Mouse (Mus musculus) stomach, postnatal 0 days (tissue): ENCODE measurements around the gene Adss. TPM values are rescaled to one million over a fixed set of nuclear protein-coding genes. Genes with fewer than 3 reads are reported as not detected.
"Not testable (repeated sequence)": the region's sequence is repeated elsewhere in the genome, so short reads cannot be mapped to it uniquely, and the experiment has no call there.

ENCODE experiments used
- ATAC-seq: fragments of 200-750 bp; cut with Nextera tagmentation; 2 replicates; pipeline ENCODE4 v1.8.0; 2017; ENCODE audit not compliant: low FRiP score, low TSS enrichment
- DNase-seq: peaks from one replicate; pipeline ENCODE4 v3.0.0-alpha.2; 2016; ENCODE audit warnings: low spot score
- H3K27ac ChIP-seq: fragments of 300-500 bp; sonication (generic); replicated peaks from 2 replicates; pipeline ENCODE4 v1.5.1; 2014; ENCODE audit warnings: mild to moderate bottlenecking, control low read depth
- H3K27me3 ChIP-seq: fragments of 300-500 bp; sonication (generic); 2 replicates; pipeline ENCODE4 v1.6.1; 2014; ENCODE audit warnings: low read length; ENCODE audit not compliant: control insufficient read depth, insufficient read depth
- H3K36me3 ChIP-seq: fragments of 300-500 bp; sonication (generic); 2 replicates; pipeline ENCODE4 v1.6.1; 2014; ENCODE audit warnings: low read length, mixed read lengths; ENCODE audit not compliant: control insufficient read depth, insufficient read depth
- H3K4me1 ChIP-seq: fragments of 300-500 bp; sonication (generic); replicated peaks from 2 replicates; pipeline ENCODE4 v1.6.1; 2014; ENCODE audit warnings: antibody characterized with exemption; ENCODE audit not compliant: control insufficient read depth, insufficient read depth
- H3K4me2 ChIP-seq: fragments of 300-500 bp; sonication (generic); replicated peaks from 2 replicates; pipeline ENCODE4 v1.6.1; 2014; ENCODE audit warnings: low read depth, mild to moderate bottlenecking, control low read depth, moderate library complexity
- H3K4me3 ChIP-seq: fragments of 300-500 bp; sonication (generic); 2 replicates; pipeline ENCODE4 v1.5.1; 2014; ENCODE audit warnings: low read depth, low read length, control low read depth
- H3K9ac ChIP-seq: fragments of 300-500 bp; sonication (generic); 2 replicates; pipeline ENCODE4 v1.6.1; 2014; ENCODE audit warnings: mild to moderate bottlenecking, low read length, control low read depth, mixed read lengths
- H3K9me3 ChIP-seq: fragments of 300-500 bp; sonication (generic); 2 replicates; pipeline ENCODE4 v1.6.1; 2016; ENCODE audit warnings: low read length; ENCODE audit not compliant: control insufficient read depth
- CTCF ChIP-seq: IDR thresholded peaks from 2 replicates; pipeline ENCODE4 v1.5.1; 2016; ENCODE audit warnings: antibody characterized with exemption, low read depth, mild to moderate bottlenecking, moderate library complexity
- EP300 ChIP-seq: optimal IDR thresholded peaks from 2 replicates; pipeline ENCODE3; 2016; ENCODE audit warnings: antibody characterized with exemption
- WGBS: fragments of 180-500 bp; shearing (Covaris S2); extraction: QIAGEN DNeasy Blood & Tissue Kit; methylation state at CpG from one replicate; pipeline ENCODE4 v1.1.7; 2014; 5-methylcytosine and 5-hydroxymethylcytosine counted together
- polyA plus RNA-seq: library from polyadenylated mRNA; unstranded; fragments of >200 nt; fragmentation: Nextera tagmentation; extraction: Ambion mirVana; gene quantifications from 2 replicates; pipeline ENCODE4 v1.2.1, GENCODE M21; 2015

Gene Adss
- polyA plus RNA-seq, result 32.0 and 32.4 TPM in 2 replicates

DNA sequence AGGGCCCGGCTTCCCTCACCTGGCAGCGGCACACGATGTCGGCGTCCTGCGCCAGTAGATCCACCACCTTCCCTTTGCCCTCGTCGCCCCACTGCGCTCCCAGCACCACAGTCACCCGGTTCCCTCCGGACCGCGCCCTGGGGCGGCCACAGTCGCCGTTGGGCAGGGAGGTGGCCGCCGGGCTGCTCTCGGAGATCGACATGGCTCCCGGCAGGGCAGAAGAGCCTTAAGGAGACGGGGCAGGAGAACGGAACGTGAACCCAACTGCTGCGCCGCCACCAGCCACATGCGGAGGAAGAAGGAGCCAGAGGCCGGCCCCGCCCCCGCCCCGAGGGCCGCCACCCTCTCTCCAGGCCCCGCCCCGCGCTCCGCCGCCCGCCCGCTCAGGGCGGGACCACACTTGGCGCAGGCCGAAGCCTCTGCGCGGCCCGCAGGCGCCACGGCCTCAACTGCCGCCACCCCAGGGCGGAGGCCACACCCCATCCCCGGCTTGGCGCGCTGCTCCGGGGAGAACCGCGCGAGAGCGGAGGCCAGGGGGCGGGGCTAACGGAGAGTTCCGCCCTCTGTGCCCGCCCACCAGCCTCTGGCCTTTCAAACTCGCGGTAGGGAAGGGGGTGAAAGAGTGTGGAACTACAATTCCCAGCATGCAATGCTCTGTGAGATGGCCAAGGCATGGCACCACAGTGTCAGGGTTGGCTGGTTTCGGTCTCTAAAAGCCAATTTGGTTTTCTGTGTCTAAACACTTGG, at the start of gene Adss:
Adss (minus strand) TSS at position 319 of the 747 bp plus-strand sequence.
- WGBS, result under 1% methylated on average over 53 of the region's 64 CpGs
- Histone ChIP-seq H3K4me3 (peak within 1 kb of the TSS; percentile 89), H3K9me3 (no peaks in the 10 kb centered on the region), H3K27ac (peak within 1 kb of the TSS; percentile 97), H3K4me1 (no peaks in the 10 kb centered on the region), H3K9ac (peak within 1 kb of the TSS; percentile 90), H3K4me2 (peak within 1 kb of the TSS; percentile 71), H3K27me3 (no peaks in the 10 kb centered on the region), H3K36me3 (no peaks in the 10 kb centered on the region)
- ATAC-seq (peak; percentile 100), DNase-seq (peak; percentile 99)
- TF ChIP-seq EP300, result no peak
- TF ChIP-seq CTCF, result no peak

DNA sequence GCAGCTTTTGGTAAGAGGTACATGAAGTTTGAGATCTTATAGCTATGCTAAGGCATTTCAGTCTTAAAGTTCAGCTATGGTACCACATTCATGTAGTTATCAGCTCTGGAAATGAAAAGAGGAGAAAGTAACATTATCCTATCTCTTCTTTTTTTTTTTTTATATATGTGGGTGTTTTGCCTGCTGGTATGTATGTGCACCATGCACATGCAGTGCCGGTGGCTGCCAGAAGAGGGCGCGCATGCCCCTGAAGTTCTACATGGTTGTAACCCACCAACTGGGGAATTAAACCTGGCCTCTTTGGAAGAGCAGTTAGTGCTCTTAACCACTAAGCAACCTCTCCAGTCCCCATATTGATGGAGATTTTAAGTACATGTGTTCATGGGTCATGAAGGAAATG, 49.5 kb upstream of the Adss start:
- H3K9ac ChIP-seq, H3K36me3 ChIP-seq, H3K4me1 ChIP-seq, H3K4me2 ChIP-seq, H3K9me3 ChIP-seq, ATAC-seq, H3K27ac ChIP-seq, H3K27me3 ChIP-seq, H3K4me3 ChIP-seq: not testable (repeated sequence)
- TF ChIP-seq CTCF, result peak; percentile 38
- peak; percentile 14 for DNase-seq
- WGBS, result 46% methylated on average over 3 of the region's 3 CpGs

DNA sequence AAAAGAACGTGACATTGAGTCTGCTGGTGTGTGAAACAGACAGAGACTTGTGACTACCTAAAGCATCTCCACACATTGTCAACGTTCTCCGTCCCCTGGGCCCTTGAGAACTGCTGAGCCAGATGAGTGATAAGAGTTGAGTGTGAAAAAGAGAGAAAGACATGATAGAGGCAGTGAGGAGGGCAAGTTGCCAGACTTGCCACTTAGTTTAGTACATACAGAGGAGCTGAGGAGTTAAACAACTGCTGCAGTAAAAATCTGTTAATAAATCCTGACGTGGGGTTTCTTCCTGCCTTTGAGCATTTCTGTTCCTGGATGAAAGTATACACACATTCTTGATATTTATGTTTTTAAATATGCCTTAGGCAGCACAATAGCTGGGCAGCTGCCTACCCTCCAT, 31.5 kb upstream of the Adss start:
- ATAC-seq, DNase-seq, H3K4me1 ChIP-seq, H3K9ac ChIP-seq, H3K27ac ChIP-seq, H3K9me3 ChIP-seq, H3K27me3 ChIP-seq, H3K36me3 ChIP-seq, H3K4me3 ChIP-seq, H3K4me2 ChIP-seq: not testable (repeated sequence)
- WGBS, result 62% methylated on average over 4 of the region's 4 CpGs

DNA sequence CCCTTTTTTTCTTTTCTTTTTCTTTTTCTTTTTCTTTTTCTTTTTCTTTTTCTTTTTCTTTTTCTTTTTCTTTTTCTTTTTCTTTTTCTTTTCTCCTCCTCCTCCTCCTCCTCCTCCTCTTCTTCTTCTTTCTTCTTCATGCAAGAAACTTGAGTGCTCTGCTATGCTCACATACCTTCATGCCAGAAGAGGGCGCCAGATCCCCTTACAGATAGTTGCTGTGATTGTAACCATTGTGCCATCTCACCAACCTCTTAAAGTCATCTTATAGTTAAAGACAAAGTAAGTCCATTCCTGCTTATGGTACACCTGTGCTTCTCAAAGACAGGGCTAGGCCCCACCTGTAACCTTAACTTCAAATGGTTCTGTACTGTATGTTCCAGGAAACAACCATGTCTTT, 10.5 kb upstream of the Adss start:
- H3K4me2 ChIP-seq, H3K9ac ChIP-seq, H3K27ac ChIP-seq, H3K36me3 ChIP-seq, H3K9me3 ChIP-seq, H3K4me3 ChIP-seq, ATAC-seq, H3K27me3 ChIP-seq, H3K4me1 ChIP-seq: not testable (repeated sequence)
- TF ChIP-seq CTCF, result peak; percentile 58
- WGBS, result 20% methylated on average over 1 of the region's 1 CpGs
- peak; percentile 37 for DNase-seq

DNA sequence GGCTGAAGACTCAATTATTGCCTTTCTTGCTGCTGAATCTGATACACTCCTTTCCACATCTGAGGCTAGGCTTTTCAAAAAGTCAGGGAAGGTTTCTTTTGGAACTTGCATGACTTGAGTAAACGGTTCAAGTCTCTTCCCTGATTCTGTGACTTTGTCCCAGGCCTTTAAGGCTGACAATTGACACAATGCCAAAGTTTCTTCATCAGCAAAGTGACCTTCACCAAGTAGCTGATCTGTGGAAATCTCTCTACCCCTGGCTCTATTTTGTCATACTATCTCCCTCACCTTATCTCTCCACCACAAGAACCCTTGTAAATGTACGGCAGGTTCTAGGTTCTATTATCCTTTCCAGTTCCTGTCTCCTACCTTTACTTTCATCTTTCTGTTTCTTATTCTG, 7.2 kb upstream of the Adss start:
- Histone ChIP-seq H3K9me3 (no peaks in the 10 kb centered on the region), H3K27me3 (no peaks in the 10 kb centered on the region), H3K36me3 (no peaks in the 10 kb centered on the region), H3K4me1 (no peaks in the 10 kb centered on the region), H3K9ac (no peak overlapping the region), H3K27ac (no peak overlapping the region), H3K4me2 (no peak overlapping the region), H3K4me3 (no peak overlapping the region)
- ATAC-seq (no peak), DNase-seq (no peak)
- TF ChIP-seq CTCF, result no peak
- no peak for TF ChIP-seq EP300
- WGBS, result 75% methylated on average over 2 of the region's 2 CpGs

DNA sequence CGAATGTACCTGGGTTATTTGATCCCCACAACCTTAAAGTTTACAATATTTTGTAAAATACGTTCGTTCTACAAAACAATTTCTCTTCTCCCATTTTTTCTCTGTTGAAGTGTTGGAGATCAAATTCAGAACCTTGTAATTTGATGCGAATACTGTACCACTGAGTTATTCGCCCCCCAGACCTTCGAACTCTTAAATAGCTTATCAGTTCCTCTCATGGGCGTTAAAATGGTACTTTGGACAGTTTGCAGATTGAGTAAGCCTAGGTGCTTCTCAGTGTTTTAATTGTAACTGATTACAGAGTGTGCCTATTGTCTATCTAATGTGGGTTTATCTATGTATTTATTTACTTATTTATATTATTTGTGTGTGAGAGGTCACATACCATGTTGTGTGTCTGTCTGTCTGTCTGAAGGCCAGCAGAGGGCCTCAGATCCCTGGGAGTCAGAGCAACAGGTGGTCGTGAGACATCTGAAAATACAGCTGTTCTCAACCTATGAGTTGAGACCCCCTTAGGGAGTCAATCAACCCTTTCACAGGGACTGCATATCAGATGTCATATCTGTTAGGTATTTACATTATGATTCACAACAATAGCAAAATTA, 942 bp upstream of the Adss start:
- TF ChIP-seq CTCF, result peak; percentile 37; the same call in 1 of the 2 replicates
- TF ChIP-seq EP300, result no peak
- no peak overlapping the region for H3K4me3 ChIP-seq
- no peak for ATAC-seq
- no peaks in the 10 kb centered on the region for H3K9me3 ChIP-seq
- no peaks in the 10 kb centered on the region for H3K27me3 ChIP-seq
- no peak overlapping the region for H3K9ac ChIP-seq
- 68% methylated on average over 8 of the region's 8 CpGs for WGBS
- no peak overlapping the region for H3K4me2 ChIP-seq
- DNase-seq, result no peak
- H3K4me1 ChIP-seq, result no peaks in the 10 kb centered on the region
- no peaks in the 10 kb centered on the region for H3K36me3 ChIP-seq
- H3K27ac ChIP-seq, result no peak overlapping the region
